Mouse (Mus musculus): ENCODE results near the gene Pcgf1.

Gene Pcgf1

DNA sequence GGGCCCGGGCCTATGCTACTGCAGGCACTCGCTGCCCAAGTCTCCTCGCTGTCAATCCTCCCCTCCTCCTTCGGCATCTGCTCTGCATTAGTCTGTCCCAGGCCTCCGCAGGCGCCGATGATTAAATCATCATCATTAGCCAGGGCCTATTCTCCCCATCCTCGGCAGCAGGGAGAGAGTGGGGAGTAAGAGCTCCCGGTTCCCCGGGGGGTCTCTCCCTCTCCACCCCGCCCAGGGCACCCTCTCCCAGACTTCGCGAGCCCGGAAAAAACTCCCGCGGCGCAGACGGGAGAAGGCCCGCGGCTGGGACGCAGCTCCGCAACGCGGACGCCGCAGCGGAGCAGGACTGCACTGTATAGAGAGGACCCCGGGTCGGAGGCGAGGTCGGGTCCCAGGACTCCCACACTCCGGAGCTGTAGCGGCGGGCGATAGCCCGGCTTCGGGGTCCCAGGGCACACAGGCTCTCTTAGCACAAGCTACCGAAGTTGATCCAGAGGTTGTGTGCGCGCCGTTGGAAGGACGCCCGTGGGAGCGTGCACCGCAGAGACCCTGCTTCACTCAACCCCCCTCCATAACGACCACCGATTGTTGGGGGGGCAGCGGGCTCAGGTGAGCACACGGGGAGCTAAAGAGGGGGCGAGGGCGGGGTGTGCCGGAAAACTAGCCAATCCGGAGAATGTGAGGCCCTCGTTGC, at the start of gene Pcgf1:
TSS of gene Pcgf1 (plus strand) at position 240 of the 694 bp plus-strand sequence.
- DNase-seq = no peak

DNA sequence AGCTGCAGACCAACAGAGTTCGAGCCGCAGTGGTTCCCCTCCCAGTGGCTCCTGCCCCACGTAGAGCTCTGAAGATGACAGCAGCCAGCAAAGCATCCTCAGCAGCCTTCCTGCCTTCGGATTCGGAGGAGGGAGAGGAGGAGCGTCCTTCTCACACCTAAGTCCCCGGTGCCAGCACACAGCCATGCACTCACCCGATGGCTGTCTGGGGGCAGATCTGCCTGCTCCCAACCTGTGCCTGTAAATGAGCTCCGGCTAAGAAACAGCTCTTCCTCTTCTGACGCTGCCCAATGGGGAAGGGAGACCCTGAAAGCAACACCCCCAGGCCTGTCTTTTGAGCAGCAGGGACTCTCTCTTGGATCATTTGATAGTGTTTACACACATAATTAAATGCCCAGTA, 47.9 kb upstream of the Pcgf1 start:
- DNase-seq = no peak

DNA sequence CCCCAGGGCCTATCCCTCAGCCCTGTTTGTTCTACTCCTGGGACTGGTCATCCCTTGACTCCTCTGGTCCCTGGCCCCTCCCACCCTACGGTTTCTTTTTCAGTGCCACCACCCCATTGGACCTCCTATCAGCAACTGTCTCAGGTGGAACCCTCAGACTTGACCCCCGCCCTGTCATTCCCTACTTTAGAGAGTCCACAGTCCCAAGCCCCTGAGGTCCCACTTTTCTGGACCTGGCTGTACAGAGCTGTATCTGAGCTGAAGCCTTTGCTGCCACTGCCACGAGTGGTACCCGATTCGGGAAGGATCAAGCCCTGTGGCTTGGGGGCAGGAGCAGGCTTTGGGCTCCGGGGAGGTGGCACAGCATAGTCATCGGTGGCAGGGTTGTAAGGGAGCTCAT, 46.6 kb upstream of the Pcgf1 start:
- DNase-seq = no peak

DNA sequence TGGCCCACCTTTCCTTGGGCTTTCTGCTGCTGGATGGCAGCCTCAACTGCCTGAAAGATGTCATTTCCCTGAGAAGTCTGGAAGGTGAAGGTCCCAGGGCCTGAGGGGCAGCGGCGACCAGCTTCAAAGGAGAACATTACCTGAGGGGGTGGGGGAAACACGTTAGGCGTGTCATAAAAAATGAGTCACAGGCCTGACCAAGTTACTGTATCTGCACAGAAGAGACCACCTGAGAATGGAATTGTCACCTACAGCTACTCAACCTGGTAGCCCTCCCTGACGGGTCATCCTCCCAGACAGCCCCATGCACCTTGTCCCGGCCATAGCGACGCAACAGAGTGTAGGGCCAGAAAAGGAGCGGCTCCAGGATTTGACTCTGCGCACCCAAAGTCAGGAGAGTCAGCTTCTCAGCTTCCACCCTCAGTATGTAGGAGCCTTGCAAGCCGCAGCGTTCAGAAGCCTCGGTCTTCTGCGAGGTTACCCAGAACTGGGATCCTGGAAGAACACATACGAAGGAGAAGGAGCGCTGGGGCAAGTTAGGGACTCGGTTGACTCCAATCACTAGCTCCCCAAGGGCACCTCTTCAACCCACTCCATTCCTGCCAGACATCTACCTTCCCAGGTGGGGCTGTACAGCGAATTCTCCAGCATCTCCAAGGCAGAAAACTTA, 45.6 kb upstream of the Pcgf1 start:
- no peak for DNase-seq

GRCm38 (mm10) chr6:83032769-83033191, 44.9 kb upstream of the Pcgf1 start:
- DNase-seq = peak; percentile 59

- peak; percentile 77 for DNase-seq
Observed at GRCm38 (mm10) chr6:83033249-83034185, 44.2 kb upstream of the Pcgf1 start, which contains the start of the genes Dok1 and Loxl3. Dok1 (minus strand) TSS chr6:83033471. Loxl3 (plus strand) TSS chr6:83034173.

GRCm38 (mm10) chr6:83034463-83035055, 43.1 kb upstream of the Pcgf1 start:
- no peak for DNase-seq

GRCm38 (mm10) chr6:83037188-83037587, 40.5 kb upstream of the Pcgf1 start:
- no peak for DNase-seq

GRCm38 (mm10) chr6:83038496-83039012, 39.1 kb upstream of the Pcgf1 start:
- peak; percentile 94 for DNase-seq

GRCm38 (mm10) chr6:83040601-83041000, 37.1 kb upstream of the Pcgf1 start:
- no peak for DNase-seq

GRCm38 (mm10) chr6:83043561-83043960, 34.1 kb upstream of the Pcgf1 start:
- DNase-seq = no peak

DNA sequence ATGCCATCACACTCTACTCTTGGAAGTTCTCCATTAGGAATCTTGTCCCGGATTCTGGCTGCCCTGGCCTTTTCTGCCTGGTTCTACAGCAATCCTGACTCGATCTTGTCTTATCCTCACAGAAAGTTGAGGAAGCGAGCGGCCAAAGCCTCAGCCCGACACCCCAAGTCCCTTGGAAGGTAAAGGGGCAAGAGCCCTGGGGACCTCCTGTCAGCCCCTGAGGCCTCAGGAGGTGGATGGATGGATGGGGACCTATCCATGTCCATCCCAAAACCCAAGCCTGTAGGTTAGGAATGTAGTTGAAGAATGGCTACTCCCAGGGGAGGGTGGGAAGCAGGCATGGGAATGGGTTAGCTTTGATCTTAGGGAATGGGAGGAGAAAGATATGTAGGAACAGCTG, 33.7 kb upstream of the Pcgf1 start:
- DNase-seq = no peak

DNA sequence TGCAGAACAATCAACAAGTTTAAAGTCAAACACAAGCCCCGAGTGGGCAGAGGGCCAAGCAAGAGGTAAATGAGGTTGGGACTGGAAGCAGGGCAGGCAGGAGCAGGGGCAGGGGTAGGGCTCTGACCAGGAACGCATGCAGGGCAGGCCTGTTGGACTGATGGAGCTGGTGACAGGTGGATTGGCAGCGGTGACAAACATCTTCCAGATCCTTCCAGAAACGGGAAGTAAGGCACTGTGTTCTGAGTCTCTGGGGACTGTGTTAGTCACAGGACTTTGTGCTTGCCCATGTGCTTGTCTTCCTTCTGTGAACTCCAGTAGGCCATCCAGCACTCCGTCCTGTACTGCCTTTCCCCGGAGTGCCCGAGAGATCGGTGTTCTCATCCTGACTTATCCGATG, 32.9 kb upstream of the Pcgf1 start:
- DNase-seq = no peak

GRCm38 (mm10) chr6:83049367-83049766, 28.3 kb upstream of the Pcgf1 start:
- no peak for DNase-seq

GRCm38 (mm10) chr6:83053136-83053960, 24.3 kb upstream of the Pcgf1 start:
- peak; percentile 22 for DNase-seq

- peak; percentile 96 for DNase-seq
Observed at GRCm38 (mm10) chr6:83054074-83054851, 23.4 kb upstream of the Pcgf1 start, which contains the start of gene Aup1. Aup1 (plus strand) TSS chr6:83054521.

- DNase-seq = peak; percentile 66
Observed at GRCm38 (mm10) chr6:83054871-83055431, 22.7 kb upstream of the Pcgf1 start, which contains the start of gene Htra2. Htra2 (minus strand) TSS chr6:83055273.

DNA sequence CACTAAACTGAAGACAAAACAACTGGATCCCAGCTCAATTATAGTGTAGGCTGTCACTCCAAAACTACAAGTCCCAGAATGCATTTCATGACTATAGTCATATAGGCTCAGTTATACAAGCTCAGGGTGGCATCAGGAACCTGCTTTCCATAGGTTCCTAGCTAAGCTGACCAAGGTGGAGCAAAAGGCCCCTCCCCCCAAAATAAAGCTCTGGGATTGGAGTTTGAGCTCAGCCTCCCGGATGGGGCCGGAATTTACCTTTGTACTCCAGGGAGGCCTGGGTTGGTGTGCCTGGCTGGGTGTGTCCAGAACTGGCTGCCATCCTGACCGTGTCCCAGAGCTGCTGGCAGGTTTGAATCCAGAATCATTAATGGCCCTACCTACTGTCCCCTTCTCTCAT, 19.9 kb upstream of the Pcgf1 start, which contains the start of gene Dqx1:
TSS of gene Dqx1 (plus strand) at position 55 of the 400 bp plus-strand sequence.
- DNase-seq = no peak

GRCm38 (mm10) chr6:83058725-83059124, 18.9 kb upstream of the Pcgf1 start:
- DNase-seq = no peak

DNA sequence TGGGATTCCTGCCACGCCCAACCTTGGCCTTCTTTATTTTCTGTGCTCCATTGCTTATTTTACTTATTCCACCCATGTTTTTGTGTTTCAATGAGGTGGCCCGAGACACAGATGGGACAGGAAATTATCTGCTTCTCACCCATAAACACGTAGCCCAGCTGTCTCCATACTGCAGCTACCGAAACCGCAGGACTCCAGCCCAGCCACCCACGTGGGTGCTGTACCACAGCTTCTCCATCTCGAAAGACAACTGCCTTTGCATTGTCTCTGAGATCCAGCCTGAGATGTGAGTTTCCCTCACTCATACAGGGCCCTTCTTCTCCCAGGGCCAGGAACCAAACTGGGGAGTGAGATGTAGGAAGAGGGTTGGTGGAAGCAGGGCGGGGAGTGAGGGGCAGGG, 11.7 kb upstream of the Pcgf1 start:
- peak; percentile 45 for DNase-seq

All from thymus, postnatal 25 days (tissue).